Mouse (Mus musculus) intestine, postnatal 0 days (tissue): ENCODE results near the gene Pigq. TPM values are rescaled to one million over a fixed set of nuclear protein-coding genes. Genes with fewer than 3 reads are reported as not detected.

Source experiments
- ATAC-seq: fragments of 200-750 bp; cut with Nextera tagmentation; 2 replicates; pipeline ENCODE4 v1.8.0; 2017; ENCODE audit warnings: mild to moderate bottlenecking, moderate TSS enrichment, moderate library complexity
- H3K27ac ChIP-seq: fragments of 300-500 bp; sonication (generic); 2 replicates; pipeline ENCODE4 v1.5.1; 2014; ENCODE audit warnings: mild to moderate bottlenecking, low read depth, low read length, moderate library complexity
- H3K27me3 ChIP-seq: fragments of 300-500 bp; sonication (generic); replicated peaks from 2 replicates; pipeline ENCODE4 v1.6.1; 2014; ENCODE audit warnings: low read length, mixed read lengths; ENCODE audit not compliant: control insufficient read depth, insufficient read depth
- H3K36me3 ChIP-seq: fragments of 300-500 bp; sonication (generic); 2 replicates; pipeline ENCODE4 v1.6.1; 2014; ENCODE audit warnings: mild to moderate bottlenecking, moderate library complexity; ENCODE audit not compliant: control insufficient read depth, insufficient read depth
- H3K4me1 ChIP-seq: fragments of 300-500 bp; sonication (generic); replicated peaks from 2 replicates; pipeline ENCODE4 v1.6.1; 2014; ENCODE audit warnings: antibody characterized with exemption, low read length, mixed read lengths; ENCODE audit not compliant: control insufficient read depth, insufficient read depth
- H3K4me2 ChIP-seq: fragments of 300-500 bp; sonication (generic); replicated peaks from 2 replicates; pipeline ENCODE4 v1.6.1; 2014; ENCODE audit warnings: low read depth, mild to moderate bottlenecking, moderate library complexity
- H3K4me3 ChIP-seq: fragments of 300-500 bp; sonication (generic); 2 replicates; pipeline ENCODE4 v1.5.1; 2014; ENCODE audit warnings: low read depth, low read length
- H3K9ac ChIP-seq: fragments of 300-500 bp; sonication (generic); 2 replicates; pipeline ENCODE4 v1.6.1; 2014; ENCODE audit warnings: mild to moderate bottlenecking, low read depth, low read length
- H3K9me3 ChIP-seq: fragments of 300-500 bp; sonication (generic); 2 replicates; pipeline ENCODE4 v1.6.1; 2016; ENCODE audit warnings: mixed run types; ENCODE audit not compliant: control insufficient read depth
- CTCF ChIP-seq: sonication (generic); IDR thresholded peaks from 2 replicates; pipeline ENCODE4 v1.5.1; 2016; ENCODE audit warnings: low read depth, mild to moderate bottlenecking, control low read depth, antibody characterized with exemption, moderate library complexity
- WGBS: fragments of 180-500 bp; shearing (Covaris S2); extraction: QIAGEN DNeasy Blood & Tissue Kit; methylation state at CpG from one replicate; pipeline ENCODE4 v1.1.7; 2014; 5-methylcytosine and 5-hydroxymethylcytosine counted together
- polyA plus RNA-seq: library from polyadenylated mRNA; unstranded; fragments of >200 nt; fragmentation: Nextera tagmentation; extraction: Ambion mirVana; gene quantifications from 2 replicates; pipeline ENCODE4 v1.2.1, GENCODE M21; 2015

Pigq gene
- polyA plus RNA-seq, 1 experiment from 2014 or later, result 34.9 TPM

GRCm38 (mm10) chr17:25955736-25956135, 11.0 kb upstream of the Pigq start:
- H3K27me3 ChIP-seq, result peaks cover 29% of the 10 kb centered on the region
- H3K27ac ChIP-seq, result no peak overlapping the region
- no peaks in the 10 kb centered on the region for H3K9me3 ChIP-seq
- H3K4me3 ChIP-seq, result no peak overlapping the region
- no peaks in the 10 kb centered on the region for H3K4me1 ChIP-seq
- ATAC-seq, result no peak
- no peak for TF ChIP-seq CTCF
- H3K36me3 ChIP-seq, result peaks cover 32% of the 10 kb centered on the region; the same call in 1 of the 2 replicates
- no peak overlapping the region for H3K4me2 ChIP-seq
- H3K9ac ChIP-seq, result no peak overlapping the region
- 25% methylated on average over 3 of the region's 3 CpGs for WGBS

GRCm38 (mm10) chr17:25954671-25955070, 9.9 kb upstream of the Pigq start:
- WGBS, result 69% methylated on average over 2 of the region's 2 CpGs
- H3K27me3 ChIP-seq, result peaks cover 38% of the 10 kb centered on the region
- no peak overlapping the region for H3K27ac ChIP-seq
- H3K9me3 ChIP-seq, result no peaks in the 10 kb centered on the region
- no peak for ATAC-seq
- H3K4me1 ChIP-seq, result no peaks in the 10 kb centered on the region
- H3K4me3 ChIP-seq, result no peak overlapping the region
- no peak for TF ChIP-seq CTCF
- H3K4me2 ChIP-seq, result no peak overlapping the region
- no peak overlapping the region for H3K9ac ChIP-seq
- peaks cover 22% of the 10 kb centered on the region; the same call in 1 of the 2 replicates for H3K36me3 ChIP-seq

GRCm38 (mm10) chr17:25953161-25953560, 8.4 kb upstream of the Pigq start:
- Histone ChIP-seq H3K27ac (no peak overlapping the region), H3K4me1 (no peaks in the 10 kb centered on the region), H3K9me3 (no peaks in the 10 kb centered on the region), H3K36me3 (peaks cover 9% of the 10 kb centered on the region; the same call in 1 of the 2 replicates), H3K4me3 (no peak overlapping the region), H3K27me3 (peaks cover 38% of the 10 kb centered on the region), H3K9ac (no peak overlapping the region), H3K4me2 (no peak overlapping the region)
- ATAC-seq, result no peak
- 67% methylated on average over 5 of the region's 5 CpGs for WGBS
- TF ChIP-seq CTCF, result no peak

- 0 out of 2 replicates have a peak, but pooled peaks have one; percentile 23 for ATAC-seq
- no peaks in the 10 kb centered on the region for H3K36me3 ChIP-seq
- H3K4me1 ChIP-seq, result no peaks in the 10 kb centered on the region
- peak within 1 kb of the TSS; percentile 36 for H3K4me3 ChIP-seq
- no peak within 1 kb of the TSS for H3K9ac ChIP-seq
- TF ChIP-seq CTCF, result no peak
- no peak within 1 kb of the TSS for H3K27ac ChIP-seq
- peak within 1 kb of the TSS; percentile 68 for H3K4me2 ChIP-seq
- 2% methylated on average over 58 of the region's 58 CpGs for WGBS
- H3K9me3 ChIP-seq, result no peaks in the 10 kb centered on the region
- H3K27me3 ChIP-seq, result peaks cover 38% of the 10 kb centered on the region
These were observed 7.3 kb upstream of the Pigq start, which contains the start of gene A930017K11Rik for GRCm38 (mm10) chr17:25951803-25952623. TSS of gene A930017K11Rik (minus strand) at chr17:25952565.

- Histone ChIP-seq H3K4me3 (peak overlapping the region; percentile 36), H3K27me3 (peaks cover 38% of the 10 kb centered on the region), H3K27ac (no peak overlapping the region), H3K4me1 (no peaks in the 10 kb centered on the region), H3K9ac (no peak overlapping the region), H3K4me2 (peak overlapping the region; percentile 68), H3K36me3 (no peaks in the 10 kb centered on the region; the same call in 1 of the 2 replicates), H3K9me3 (no peaks in the 10 kb centered on the region)
- peak; percentile 2; the same call in 1 of the 2 replicates for ATAC-seq
- no peak for TF ChIP-seq CTCF
- under 1% methylated on average over 33 of the region's 33 CpGs for WGBS
These were observed 6.6 kb upstream of the Pigq start for GRCm38 (mm10) chr17:25951225-25951802.

GRCm38 (mm10) chr17:25950706-25951105, 6.0 kb upstream of the Pigq start:
- no peak for TF ChIP-seq CTCF
- H3K4me1 ChIP-seq, result no peaks in the 10 kb centered on the region
- no peak overlapping the region for H3K9ac ChIP-seq
- WGBS, result no CpG with 5 or more reads among the region's 3 CpGs
- H3K27ac ChIP-seq, result no peak overlapping the region
- no peaks in the 10 kb centered on the region for H3K9me3 ChIP-seq
- no peak for ATAC-seq
- H3K4me2 ChIP-seq, result no peak overlapping the region
- H3K4me3 ChIP-seq, result no peak overlapping the region
- no peaks in the 10 kb centered on the region; the same call in 1 of the 2 replicates for H3K36me3 ChIP-seq
- peaks cover 38% of the 10 kb centered on the region for H3K27me3 ChIP-seq
